8 mouse cellular contexts compared by ENCODE assay signal in genomic region chr13:98926958-98927242, GRCm38 (mm10). TPM values are rescaled to one million over a fixed set of nuclear protein-coding genes. Genes with fewer than 3 reads are reported as not detected.
A peak's percentile ranks its signal among the peaks of the same experiment; 100 is the strongest.
DNase-seq lines count a peak whose midpoint lies in the region; ATAC-seq and TF ChIP-seq lines count a peak whose summit lies in the region.

No protein-coding gene starts in this region.

- peaks cover 10% of the 10 kb centered on the region for H3K36me3 ChIP-seq in E14TG2a.4 (ENCODE audit: insufficient read depth, low read length)
- peaks cover 8% of the 10 kb centered on the region; the same call in 1 of the 2 replicates for H3K36me3 ChIP-seq in forebrain, embryonic 14.5 days (ENCODE audit: control insufficient read depth, insufficient read depth, low read length)
- H3K36me3 ChIP-seq in liver, embryonic 15.5 days (replicated peaks): peaks cover 1% of the 10 kb centered on the region; the same call in 1 of the 2 replicates

- peak overlapping the region; percentile 100 for H3K9ac ChIP-seq in forebrain, embryonic 14.5 days (ENCODE audit: low read length)
- peak overlapping the region; percentile 95; the same call in 1 of the 2 replicates for H3K9ac ChIP-seq in liver, embryonic 15.5 days

- 79% methylated on average over 3 of the region's 3 CpGs for WGBS in forebrain, embryonic 14.5 days
- 62% methylated on average over 3 of the region's 3 CpGs for WGBS in liver, embryonic 15.5 days (ENCODE audit: insufficient replicate concordance)

- H3K9me3 ChIP-seq in E14TG2a.4 (ENCODE audit: low read length): peaks cover 1% of the 10 kb centered on the region; the same call in 1 of the 2 replicates
- H3K9me3 ChIP-seq in forebrain, embryonic 14.5 days (replicated peaks; ENCODE audit: control insufficient read depth, low read length): no peaks in the 10 kb centered on the region
- no peaks in the 10 kb centered on the region for H3K9me3 ChIP-seq in liver, embryonic 15.5 days (replicated peaks)

- ATAC-seq in forebrain, embryonic 14.5 days: no peak
- ATAC-seq in liver, embryonic 15.5 days (ENCODE audit: insufficient read depth): no peak

- peak overlapping the region; percentile 99 for H3K4me3 ChIP-seq in gastrocnemius, adult 2 months
- peak overlapping the region; percentile 90 for H3K4me3 ChIP-seq in E14TG2a.4 (replicated peaks; ENCODE audit: low read length)
- peak overlapping the region; percentile 100 for H3K4me3 ChIP-seq in forebrain, embryonic 14.5 days (ENCODE audit: low read depth, low read length)
- H3K4me3 ChIP-seq in liver, embryonic 15.5 days (replicated peaks): peak overlapping the region; percentile 98

- no peak for DNase-seq in gastrocnemius, adult 2 months
- no peak for DNase-seq in gastrocnemius, postnatal 25 days
- DNase-seq in forebrain, embryonic 14.5 days (ENCODE audit: low spot score): no peak
- no peak for DNase-seq in layer of hippocampus, postnatal 25 days (ENCODE audit: extremely low spot score in 1 of 2, low spot score in 1 of 2)
- no peak for DNase-seq in cerebellum, adult 18-20 months
- no peak for DNase-seq in left cerebral cortex, postnatal 14 days (ENCODE audit: low spot score in 2 of 2)

- H3K4me2 ChIP-seq in forebrain, embryonic 14.5 days (ENCODE audit: low read length): peak overlapping the region; percentile 65
- H3K4me2 ChIP-seq in liver, embryonic 15.5 days: peak overlapping the region; percentile 93

- H3K27me3 ChIP-seq in E14TG2a.4 (ENCODE audit: insufficient read depth, low read length): no peaks in the 10 kb centered on the region
- no peaks in the 10 kb centered on the region for H3K27me3 ChIP-seq in forebrain, embryonic 14.5 days (replicated peaks; ENCODE audit: control insufficient read depth, insufficient read depth, low read length)
- no peaks in the 10 kb centered on the region for H3K27me3 ChIP-seq in liver, embryonic 15.5 days

- H3K27ac ChIP-seq in gastrocnemius, adult 2 months: peak overlapping the region; percentile 98
- peak overlapping the region; percentile 98; the same call in 1 of the 2 replicates for H3K27ac ChIP-seq in forebrain, embryonic 14.5 days (ENCODE audit: low read depth, low read length)
- H3K27ac ChIP-seq in liver, embryonic 15.5 days (replicated peaks): peak overlapping the region; percentile 92

- TF ChIP-seq CTCF in gastrocnemius, adult 2 months (IDR thresholded peaks at IDR 0.05): no peak
- no peak for TF ChIP-seq CTCF in E14TG2a.4 (conservative IDR thresholded peaks at IDR 0.05; ENCODE audit: low read length)

- peaks cover 40% of the 10 kb centered on the region for H3K4me1 ChIP-seq in E14TG2a.4 (replicated peaks; ENCODE audit: low read depth, low read length)
- peaks cover 6% of the 10 kb centered on the region; the same call in 1 of the 2 replicates for H3K4me1 ChIP-seq in forebrain, embryonic 14.5 days (ENCODE audit: control insufficient read depth, insufficient read depth, low read length)
- H3K4me1 ChIP-seq in liver, embryonic 15.5 days (replicated peaks): peaks cover 26% of the 10 kb centered on the region

- intact Hi-C loops in gastrocnemius, adult 2 months (cut with DNase I): loop anchor here (10.0 kb wide), 1 partner anchor 168 kb away; no protein-coding TSS in a partner anchor
- intact Hi-C loops in left cerebral cortex, postnatal 14 days (cut with DNase I): loop anchor here (5.0 kb wide), 1 partner anchor 35 kb away; no protein-coding TSS in a partner anchor

RNA-seq across cellular contexts. Expression of gene Tnpo1, which starts 0.7 kb away (rescaled TPM):
- 10 to 100 TPM; 32.2 to 39.3 TPM for total RNA-seq in gastrocnemius, adult 2 months (2021)
- 10 to 100 TPM; 33.5 to 33.8 TPM for total RNA-seq in gastrocnemius, postnatal 25 days (2021)
- 59.2 and 75.4 TPM in 2 replicates for polyA plus RNA-seq in forebrain, embryonic 14.5 days (2014; fragmentation: Nextera tagmentation; extraction: Ambion mirVana)
- polyA plus RNA-seq in liver, embryonic 15.5 days (2015; fragmentation: Nextera tagmentation; extraction: Ambion mirVana): 20.7 and 20.9 TPM in 2 replicates
- total RNA-seq in layer of hippocampus, postnatal 25 days (2021): 10 to 100 TPM; 54.3 to 64.1 TPM
- total RNA-seq in left cerebral cortex, postnatal 14 days (2021): 10 to 100 TPM; 63.0 to 70.3 TPM

RNA-seq across cellular contexts. Expression of gene 1700024P04Rik, which starts 57.5 kb away (rescaled TPM):
- total RNA-seq in gastrocnemius, adult 2 months (2021): not detected
- not detected for total RNA-seq in gastrocnemius, postnatal 25 days (2021)
- polyA plus RNA-seq in forebrain, embryonic 14.5 days (2014; fragmentation: Nextera tagmentation; extraction: Ambion mirVana): not detected in 2 replicates
- not detected in 2 replicates for polyA plus RNA-seq in liver, embryonic 15.5 days (2015; fragmentation: Nextera tagmentation; extraction: Ambion mirVana)
- not detected for total RNA-seq in layer of hippocampus, postnatal 25 days (2021)
- not detected for total RNA-seq in left cerebral cortex, postnatal 14 days (2021)
